Mouse (Mus musculus): Measurements from ENCODE around the gene Rdh5. TPM values are rescaled to one million over a fixed set of nuclear protein-coding genes. Genes with fewer than 3 reads are reported as not detected.
A peak's percentile ranks its signal among the peaks of the same experiment; 100 is the strongest.

The Rdh5 gene
- 1 to 10 TPM; 5.5 to 6.1 TPM for total RNA-seq (2021)

GRCm38 (mm10) chr10:128922822-128923012 lies at the start of gene Rdh5:
Gene Rdh5, minus strand, starts transcription at chr10:128922888.
- DNase-seq (ENCODE audit: extremely low spot score in 1 of 2, low spot score in 2 of 2) = no peak
- intact Hi-C loops (cut with DNase I) = no loop called here

- no peak for DNase-seq (ENCODE audit: extremely low spot score in 1 of 2, low spot score in 2 of 2)
- intact Hi-C loops (cut with DNase I) = loop anchor here (5.0 to 10.0 kb wide), 2 partner anchors 123 to 226 kb away; partner anchors contain the start of genes Dgka and Pym1
Observed at GRCm38 (mm10) chr10:128970740-128971250, 48.1 kb upstream of the Rdh5 start.

GRCm38 (mm10) chr10:128968341-128968749 lies 45.7 kb upstream of the Rdh5 start:
- intact Hi-C loops (cut with DNase I) = no loop called here
- DNase-seq (ENCODE audit: extremely low spot score in 1 of 2, low spot score in 2 of 2) = no peak

GRCm38 (mm10) chr10:128965871-128966270 lies 43.2 kb upstream of the Rdh5 start:
- DNase-seq (ENCODE audit: extremely low spot score in 1 of 2, low spot score in 2 of 2) = no peak
- intact Hi-C loops (cut with DNase I) = no loop called here

- intact Hi-C loops (cut with DNase I) = no loop called here
- no peak for DNase-seq (ENCODE audit: extremely low spot score in 1 of 2, low spot score in 2 of 2)
Observed at GRCm38 (mm10) chr10:128964961-128965360, 42.3 kb upstream of the Rdh5 start.

GRCm38 (mm10) chr10:128960590-128961584 lies 38.2 kb upstream of the Rdh5 start, which contains the start of gene Mettl7b:
Gene Mettl7b, minus strand, starts transcription at chr10:128960988.
- no peak for DNase-seq (ENCODE audit: extremely low spot score in 1 of 2, low spot score in 2 of 2)
- intact Hi-C loops (cut with DNase I) = no loop called here

- intact Hi-C loops (cut with DNase I) = no loop called here
Observed at GRCm38 (mm10) chr10:128960142-128960541, 37.5 kb upstream of the Rdh5 start.

GRCm38 (mm10) chr10:128958340-128958739 lies 35.7 kb upstream of the Rdh5 start:
- no peak for DNase-seq (ENCODE audit: extremely low spot score in 1 of 2, low spot score in 2 of 2)

More at GRCm38 (mm10) chr10:128960142-128960541, 37.5 kb upstream of the Rdh5 start:
- no peak for DNase-seq (ENCODE audit: extremely low spot score in 1 of 2, low spot score in 2 of 2)

GRCm38 (mm10) chr10:128950208-128950887 lies 27.7 kb upstream of the Rdh5 start:
- intact Hi-C loops (cut with DNase I) = no loop called here
- no peak for DNase-seq (ENCODE audit: extremely low spot score in 1 of 2, low spot score in 2 of 2)

More at GRCm38 (mm10) chr10:128958340-128958739, 35.7 kb upstream of the Rdh5 start:
- intact Hi-C loops (cut with DNase I) = no loop called here

- DNase-seq (ENCODE audit: extremely low spot score in 1 of 2, low spot score in 2 of 2) = no peak
- intact Hi-C loops (cut with DNase I) = no loop called here
Observed at GRCm38 (mm10) chr10:128947496-128947895, 24.8 kb upstream of the Rdh5 start.

GRCm38 (mm10) chr10:128945675-128946074 lies 23.0 kb upstream of the Rdh5 start:
- intact Hi-C loops (cut with DNase I) = no loop called here
- DNase-seq (ENCODE audit: extremely low spot score in 1 of 2, low spot score in 2 of 2) = no peak

GRCm38 (mm10) chr10:128940475-128941061 lies 17.9 kb upstream of the Rdh5 start:
- intact Hi-C loops (cut with DNase I) = no loop called here

GRCm38 (mm10) chr10:128938974-128939373 lies 16.3 kb upstream of the Rdh5 start:
- DNase-seq (ENCODE audit: extremely low spot score in 1 of 2, low spot score in 2 of 2) = no peak
- intact Hi-C loops (cut with DNase I) = no loop called here

More at GRCm38 (mm10) chr10:128940475-128941061, 17.9 kb upstream of the Rdh5 start:
- DNase-seq (ENCODE audit: extremely low spot score in 1 of 2, low spot score in 2 of 2) = no peak

GRCm38 (mm10) chr10:128938457-128938856 lies 15.8 kb upstream of the Rdh5 start:
- DNase-seq (ENCODE audit: extremely low spot score in 1 of 2, low spot score in 2 of 2) = peak in 1 of 2 experiments; percentile 60
- intact Hi-C loops (cut with DNase I) = no loop called here

GRCm38 (mm10) chr10:128937756-128938390 lies 15.2 kb upstream of the Rdh5 start:
- no peak for DNase-seq (ENCODE audit: extremely low spot score in 1 of 2, low spot score in 2 of 2)
- intact Hi-C loops (cut with DNase I) = no loop called here

GRCm38 (mm10) chr10:128935826-128936440 lies 13.2 kb upstream of the Rdh5 start:
- DNase-seq (ENCODE audit: extremely low spot score in 1 of 2, low spot score in 2 of 2) = no peak
- intact Hi-C loops (cut with DNase I) = no loop called here

GRCm38 (mm10) chr10:128934997-128935787 lies 12.5 kb upstream of the Rdh5 start:
- no peak for DNase-seq (ENCODE audit: extremely low spot score in 1 of 2, low spot score in 2 of 2)
- intact Hi-C loops (cut with DNase I) = no loop called here
